Mouse (Mus musculus) thymus, adult 2 months (tissue): ENCODE measurements around the gene Taar7f. TPM values are rescaled to one million over a fixed set of nuclear protein-coding genes. Genes with fewer than 3 reads are reported as not detected.

Experiments
- DNase-seq: peaks from one replicate; pipeline ENCODE4 v3.0.0; 2021
- H3K27ac ChIP-seq: fragments of 200-500 bp; 2 replicates; pipeline ENCODE4 v1.5.1; 2012; ENCODE audit warnings: low read length, control low read depth; ENCODE audit not compliant: control insufficient read depth, insufficient read depth
- H3K27me3 ChIP-seq: fragments of 200-500 bp; 2 replicates; pipeline ENCODE4 v1.6.1; 2012; ENCODE audit warnings: mild to moderate bottlenecking, low read length, moderate library complexity, mixed read lengths; ENCODE audit not compliant: control insufficient read depth, insufficient read depth
- H3K36me3 ChIP-seq: fragments of 200-500 bp; 2 replicates; pipeline ENCODE4 v1.6.1; 2012; ENCODE audit warnings: mild to moderate bottlenecking, low read length, moderate library complexity; ENCODE audit not compliant: control insufficient read depth, insufficient read depth
- H3K4me1 ChIP-seq: fragments of 200-500 bp; replicated peaks from 2 replicates; pipeline ENCODE4 v1.6.1; 2012; ENCODE audit warnings: low read length; ENCODE audit not compliant: control insufficient read depth, insufficient read depth
- H3K4me3 ChIP-seq: fragments of 200-500 bp; 2 replicates; pipeline ENCODE4 v1.5.1; 2012; ENCODE audit warnings: mild to moderate bottlenecking, low read length, control low read depth, moderate library complexity; ENCODE audit not compliant: control insufficient read depth, insufficient read depth
- CTCF ChIP-seq: fragments of 200-500 bp; IDR thresholded peaks from 2 replicates; pipeline ENCODE4 v1.5.1; 2012; ENCODE audit warnings: mild to moderate bottlenecking, control low read depth, low read length, moderate library complexity, borderline replicate concordance; ENCODE audit not compliant: control insufficient read depth, poor library complexity, insufficient read depth; ENCODE audit errors: extremely low read depth
- POLR2A ChIP-seq: fragments of 200-500 bp; IDR thresholded peaks from 2 replicates; pipeline ENCODE4 v1.6.1; 2012; ENCODE audit warnings: mild to moderate bottlenecking, low read length, control low read depth, moderate library complexity; ENCODE audit not compliant: control insufficient read depth, poor library complexity, insufficient read depth; ENCODE audit errors: extremely low read depth
- WGBS: fragments of 180-500 bp; shearing (Covaris S2); methylation state at CpG from one replicate; pipeline ENCODE4 v1.1.7; 2018; 5-methylcytosine and 5-hydroxymethylcytosine counted together
- polyA plus RNA-seq: library from polyadenylated mRNA; depleted of rRNA; stranded (reverse); fragments of >200 nt; gene quantifications from 2 replicates; pipeline ENCODE4 v1.2.3, GENCODE M21; 2012; rRNA removed

The Taar7f gene
- not detected in 2 replicates for polyA plus RNA-seq

GRCm38 (mm10) chr10:24049210-24049609 lies at the start of gene Taar7f:
Gene Taar7f (plus strand): TSS chr10:24049510.
- no peaks in the 10 kb centered on the region for H3K36me3 ChIP-seq

GRCm38 (mm10) chr10:23999639-24000038 lies 49.7 kb upstream of the Taar7f start, which contains the start of gene Taar7b:
Gene Taar7b (plus strand): TSS chr10:23999939.
- no peak within 1 kb of the TSS for H3K4me3 ChIP-seq
- no peak within 1 kb of the TSS for H3K27ac ChIP-seq
- H3K4me1 ChIP-seq: no peaks in the 10 kb centered on the region
- H3K27me3 ChIP-seq: no peaks in the 10 kb centered on the region
- TF ChIP-seq CTCF (no peak), POLR2A (no peak)
- DNase-seq: no peak
- no peaks in the 10 kb centered on the region for H3K36me3 ChIP-seq
- WGBS: 98% methylated on average over 1 of the region's 1 CpGs

More at GRCm38 (mm10) chr10:24049210-24049609, at the start of gene Taar7f:
- Histone ChIP-seq H3K27ac (no peak within 1 kb of the TSS), H3K27me3 (no peaks in the 10 kb centered on the region), H3K4me1 (no peaks in the 10 kb centered on the region), H3K4me3 (no peak within 1 kb of the TSS)
- TF ChIP-seq POLR2A: no peak
- no peak for TF ChIP-seq CTCF
- DNase-seq: no peak

GRCm38 (mm10) chr10:24006442-24006841 lies 42.9 kb upstream of the Taar7f start:
- H3K27ac ChIP-seq: no peak overlapping the region
- no peaks in the 10 kb centered on the region for H3K36me3 ChIP-seq
- no peaks in the 10 kb centered on the region for H3K4me1 ChIP-seq
- no peaks in the 10 kb centered on the region for H3K27me3 ChIP-seq
- TF ChIP-seq POLR2A (no peak), CTCF (no peak)
- no peak for DNase-seq
- no peak overlapping the region for H3K4me3 ChIP-seq
- 85% methylated on average over 1 of the region's 1 CpGs for WGBS

- H3K4me3 ChIP-seq: no peak overlapping the region
- no peaks in the 10 kb centered on the region for H3K36me3 ChIP-seq
- no peak for TF ChIP-seq POLR2A
- TF ChIP-seq CTCF: no peak
- WGBS: 78% methylated on average over 2 of the region's 2 CpGs
- no peak overlapping the region for H3K27ac ChIP-seq
- no peaks in the 10 kb centered on the region for H3K27me3 ChIP-seq
- H3K4me1 ChIP-seq: no peaks in the 10 kb centered on the region
- DNase-seq: no peak
These were observed 42.3 kb upstream of the Taar7f start for GRCm38 (mm10) chr10:24007034-24007433.

- Histone ChIP-seq H3K36me3 (no peaks in the 10 kb centered on the region), H3K4me1 (no peaks in the 10 kb centered on the region), H3K27ac (no peak overlapping the region), H3K27me3 (no peaks in the 10 kb centered on the region), H3K4me3 (no peak overlapping the region)
- no peak for TF ChIP-seq CTCF
- TF ChIP-seq POLR2A: no peak
- 96% methylated on average over 1 of the region's 1 CpGs for WGBS
- no peak for DNase-seq
These were observed 41.2 kb upstream of the Taar7f start for GRCm38 (mm10) chr10:24008143-24008542.

GRCm38 (mm10) chr10:24026922-24027321 lies 22.4 kb upstream of the Taar7f start, which contains the start of gene Taar7d:
Gene Taar7d (plus strand): TSS chr10:24027222.
- Histone ChIP-seq H3K36me3 (no peaks in the 10 kb centered on the region), H3K27me3 (no peaks in the 10 kb centered on the region), H3K27ac (no peak within 1 kb of the TSS), H3K4me3 (no peak within 1 kb of the TSS), H3K4me1 (no peaks in the 10 kb centered on the region)
- no peak for TF ChIP-seq CTCF
- no peak for DNase-seq

- no peak overlapping the region for H3K4me3 ChIP-seq
- no peak for TF ChIP-seq POLR2A
- no peak for TF ChIP-seq CTCF
- H3K36me3 ChIP-seq: no peaks in the 10 kb centered on the region
- no peak overlapping the region for H3K27ac ChIP-seq
- no peak for DNase-seq
- H3K4me1 ChIP-seq: no peaks in the 10 kb centered on the region
- no peaks in the 10 kb centered on the region for H3K27me3 ChIP-seq
These were observed 18.0 kb upstream of the Taar7f start for GRCm38 (mm10) chr10:24031347-24031746.
